Mouse (Mus musculus) embryonic facial prominence, embryonic 11.5 days (tissue): Measurements from ENCODE around the gene Ppp2r3a. TPM values are rescaled to one million over a fixed set of nuclear protein-coding genes. Genes with fewer than 3 reads are reported as not detected.

Source experiments
- ATAC-seq: fragments of 200-750 bp; cut with Nextera tagmentation; replicated peaks from 2 replicates; pipeline ENCODE4 v1.8.0; 2017; ENCODE audit warnings: low read depth; ENCODE audit not compliant: insufficient number of reproducible peaks, low FRiP score, low TSS enrichment
- DNase-seq: peaks from one replicate; pipeline ENCODE4 v3.0.0-alpha.2; 2015; ENCODE audit warnings: low spot score
- H3K27ac ChIP-seq: fragments of 300-500 bp; sonication (generic); replicated peaks from 2 replicates; pipeline ENCODE4 v1.5.1; 2014; ENCODE audit warnings: mild to moderate bottlenecking, low read depth, low read length, control low read depth
- H3K27me3 ChIP-seq: fragments of 300-500 bp; sonication (generic); 2 replicates; pipeline ENCODE4 v1.6.1; 2014; ENCODE audit warnings: mild to moderate bottlenecking, low read length, moderate library complexity, mixed read lengths; ENCODE audit not compliant: control insufficient read depth, insufficient read depth
- H3K36me3 ChIP-seq: fragments of 300-500 bp; sonication (generic); replicated peaks from 2 replicates; pipeline ENCODE4 v1.6.1; 2014; ENCODE audit warnings: low read depth, mild to moderate bottlenecking, low read length, moderate library complexity, mixed read lengths; ENCODE audit not compliant: control insufficient read depth, insufficient read depth
- H3K4me1 ChIP-seq: fragments of 300-500 bp; sonication (generic); 2 replicates; pipeline ENCODE4 v1.6.1; 2014; ENCODE audit warnings: low read length, mixed read lengths; ENCODE audit not compliant: control insufficient read depth, insufficient read depth
- H3K4me2 ChIP-seq: fragments of 300-500 bp; sonication (generic); 2 replicates; pipeline ENCODE4 v1.6.1; 2014; ENCODE audit warnings: low read depth, mild to moderate bottlenecking, control low read depth, low read length, moderate library complexity
- H3K4me3 ChIP-seq: fragments of 300-500 bp; sonication (generic); 2 replicates; pipeline ENCODE4 v1.5.1; 2014; ENCODE audit warnings: low read depth, low read length, control low read depth
- H3K9ac ChIP-seq: fragments of 300-500 bp; sonication (generic); replicated peaks from 2 replicates; pipeline ENCODE4 v1.6.1; 2014; ENCODE audit warnings: mild to moderate bottlenecking, control low read depth, low read length
- H3K9me3 ChIP-seq: fragments of 300-500 bp; sonication (generic); replicated peaks from 2 replicates; pipeline ENCODE4 v1.6.1; 2016; ENCODE audit warnings: mild to moderate bottlenecking, low read length, inconsistent platforms, mixed read lengths; ENCODE audit not compliant: control insufficient read depth
- WGBS: fragments of 180-500 bp; shearing (Covaris S2); extraction: QIAGEN DNeasy Blood & Tissue Kit; methylation state at CpG from one replicate; pipeline ENCODE4 v1.1.7; 2014; 5-methylcytosine and 5-hydroxymethylcytosine counted together
- polyA plus RNA-seq: library from polyadenylated mRNA; unstranded; fragments of >200 nt; fragmentation: Nextera tagmentation; extraction: Ambion mirVana; gene quantifications from 2 replicates; pipeline ENCODE4 v1.2.1, GENCODE M21; 2014

Ppp2r3a gene
- polyA plus RNA-seq, 1 experiment from 2014 or later: 17.3 TPM

- Histone ChIP-seq H3K9ac (no peak overlapping the region), H3K27me3 (no peaks in the 10 kb centered on the region), H3K27ac (no peak overlapping the region), H3K36me3 (no peaks in the 10 kb centered on the region), H3K4me2 (no peak overlapping the region), H3K9me3 (no peaks in the 10 kb centered on the region), H3K4me3 (no peak overlapping the region), H3K4me1 (no peaks in the 10 kb centered on the region)
- ATAC-seq (no peak), DNase-seq (no peak)
- WGBS: 70% methylated on average over 8 of the region's 8 CpGs
Observed at GRCm38 (mm10) chr9:101266043-101266442, 14.4 kb upstream of the Ppp2r3a start.

- no peaks in the 10 kb centered on the region for H3K9me3 ChIP-seq
- no peak overlapping the region for H3K4me2 ChIP-seq
- H3K27me3 ChIP-seq: no peaks in the 10 kb centered on the region
- H3K4me3 ChIP-seq: no peak overlapping the region
- H3K9ac ChIP-seq: no peak overlapping the region
- ATAC-seq: peak; percentile 70
- peak; percentile 75 for DNase-seq
- 36% methylated on average over 6 of the region's 6 CpGs for WGBS
- H3K4me1 ChIP-seq: no peaks in the 10 kb centered on the region
- H3K27ac ChIP-seq: no peak overlapping the region
- no peaks in the 10 kb centered on the region for H3K36me3 ChIP-seq
Observed at GRCm38 (mm10) chr9:101265546-101265945, 14.0 kb upstream of the Ppp2r3a start.

GRCm38 (mm10) chr9:101262815-101263214 is 11.2 kb upstream of the Ppp2r3a start:
- H3K4me3 ChIP-seq: no peak overlapping the region
- ATAC-seq (no peak), DNase-seq (no peak)
- no peaks in the 10 kb centered on the region for H3K27me3 ChIP-seq
- no peaks in the 10 kb centered on the region for H3K36me3 ChIP-seq
- no peak overlapping the region for H3K27ac ChIP-seq
- H3K9me3 ChIP-seq: no peaks in the 10 kb centered on the region
- H3K9ac ChIP-seq: no peak overlapping the region
- WGBS: 83% methylated on average over 3 of the region's 3 CpGs
- no peak overlapping the region for H3K4me2 ChIP-seq
- no peaks in the 10 kb centered on the region for H3K4me1 ChIP-seq

GRCm38 (mm10) chr9:101261989-101262571 is 10.5 kb upstream of the Ppp2r3a start:
- H3K27me3 ChIP-seq: no peaks in the 10 kb centered on the region
- H3K36me3 ChIP-seq: no peaks in the 10 kb centered on the region
- H3K9ac ChIP-seq: no peak overlapping the region
- H3K27ac ChIP-seq: no peak overlapping the region
- DNase-seq (no peak), ATAC-seq (no peak)
- H3K4me2 ChIP-seq: no peak overlapping the region
- no peaks in the 10 kb centered on the region for H3K4me1 ChIP-seq
- 60% methylated on average over 11 of the region's 11 CpGs for WGBS
- no peak overlapping the region for H3K4me3 ChIP-seq
- no peaks in the 10 kb centered on the region for H3K9me3 ChIP-seq

GRCm38 (mm10) chr9:101261443-101261842 is 9.8 kb upstream of the Ppp2r3a start:
- ATAC-seq (no peak), DNase-seq (no peak)
- Histone ChIP-seq H3K27ac (no peak overlapping the region), H3K4me2 (no peak overlapping the region), H3K36me3 (no peaks in the 10 kb centered on the region), H3K9ac (no peak overlapping the region), H3K27me3 (no peaks in the 10 kb centered on the region), H3K4me3 (no peak overlapping the region), H3K4me1 (no peaks in the 10 kb centered on the region), H3K9me3 (no peaks in the 10 kb centered on the region)
- WGBS: 64% methylated on average over 4 of the region's 4 CpGs

GRCm38 (mm10) chr9:101253136-101253535 is 1.5 kb upstream of the Ppp2r3a start:
- Histone ChIP-seq H3K4me1 (no peaks in the 10 kb centered on the region; the same call in 1 of the 2 replicates), H3K36me3 (no peaks in the 10 kb centered on the region), H3K4me3 (no peak overlapping the region), H3K4me2 (no peak overlapping the region), H3K9ac (no peak overlapping the region), H3K27ac (no peak overlapping the region), H3K9me3 (no peaks in the 10 kb centered on the region), H3K27me3 (no peaks in the 10 kb centered on the region)
- DNase-seq (no peak), ATAC-seq (no peak)
- 63% methylated on average over 3 of the region's 3 CpGs for WGBS

- no peaks in the 10 kb centered on the region for H3K27me3 ChIP-seq
- no peak for ATAC-seq
- H3K9me3 ChIP-seq: no peaks in the 10 kb centered on the region
- H3K36me3 ChIP-seq: no peaks in the 10 kb centered on the region
- H3K27ac ChIP-seq: no peak overlapping the region
- H3K4me1 ChIP-seq: no peaks in the 10 kb centered on the region; the same call in 1 of the 2 replicates
- H3K9ac ChIP-seq: no peak overlapping the region
- WGBS: 51% methylated on average over 4 of the region's 4 CpGs
- no peak overlapping the region for H3K4me2 ChIP-seq
- no peak for DNase-seq
- H3K4me3 ChIP-seq: no peak overlapping the region
Observed at GRCm38 (mm10) chr9:101252541-101252940, 946 bp upstream of the Ppp2r3a start.

- ATAC-seq (peak; percentile 94), DNase-seq (peak; percentile 83)
- Histone ChIP-seq H3K9ac (peak overlapping the region; percentile 79), H3K9me3 (no peaks in the 10 kb centered on the region), H3K27ac (peak overlapping the region; percentile 94), H3K4me3 (peak overlapping the region; percentile 77), H3K27me3 (no peaks in the 10 kb centered on the region), H3K4me1 (no peaks in the 10 kb centered on the region; the same call in 1 of the 2 replicates), H3K4me2 (peak overlapping the region; percentile 56), H3K36me3 (no peaks in the 10 kb centered on the region)
- WGBS: under 1% methylated on average over 56 of the region's 61 CpGs
Observed at GRCm38 (mm10) chr9:101250981-101251643, 483 bp downstream of the Ppp2r3a start.
